Mouse (Mus musculus) stomach, postnatal 0 days (tissue): Measurements from ENCODE around the gene Kcnmb3.

Experiments
- CTCF ChIP-seq: IDR thresholded peaks from 2 replicates; pipeline ENCODE4 v1.5.1; 2016; ENCODE audit warnings: antibody characterized with exemption, low read depth, mild to moderate bottlenecking, moderate library complexity
- EP300 ChIP-seq: optimal IDR thresholded peaks from 2 replicates; pipeline ENCODE3; 2016; ENCODE audit warnings: antibody characterized with exemption

GRCm38 (mm10) chr3:32505841-32506240 is 13.8 kb upstream of the Kcnmb3 start:
- TF ChIP-seq CTCF (no peak), EP300 (no peak)
